Mouse (Mus musculus): ENCODE data around the gene Dpp6.
A peak's percentile ranks its signal among the peaks of the same experiment; 100 is the strongest.

Gene Dpp6

DNA sequence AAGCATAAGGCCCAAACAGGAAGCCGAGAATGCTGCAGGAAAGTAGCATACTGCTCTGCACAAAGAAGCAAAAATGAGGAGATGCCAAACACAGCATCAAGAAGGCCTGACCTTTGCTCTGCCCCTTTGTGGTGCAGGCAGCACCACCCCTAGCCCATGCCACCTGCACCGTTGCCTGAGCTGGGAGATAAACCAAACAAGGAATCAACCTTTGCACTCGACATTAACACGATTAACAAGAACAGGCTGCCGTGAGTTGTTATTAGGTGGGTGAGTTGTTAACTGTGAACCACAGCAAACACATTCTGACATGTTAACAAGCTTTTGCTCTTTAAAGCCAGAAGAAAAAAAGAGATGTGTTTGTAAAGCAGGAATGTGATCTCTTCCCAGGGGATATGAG lies 239.4 kb downstream of the Dpp6 start:
- no peak for DNase-seq (ENCODE audit: low read depth, low spot score)

DNA sequence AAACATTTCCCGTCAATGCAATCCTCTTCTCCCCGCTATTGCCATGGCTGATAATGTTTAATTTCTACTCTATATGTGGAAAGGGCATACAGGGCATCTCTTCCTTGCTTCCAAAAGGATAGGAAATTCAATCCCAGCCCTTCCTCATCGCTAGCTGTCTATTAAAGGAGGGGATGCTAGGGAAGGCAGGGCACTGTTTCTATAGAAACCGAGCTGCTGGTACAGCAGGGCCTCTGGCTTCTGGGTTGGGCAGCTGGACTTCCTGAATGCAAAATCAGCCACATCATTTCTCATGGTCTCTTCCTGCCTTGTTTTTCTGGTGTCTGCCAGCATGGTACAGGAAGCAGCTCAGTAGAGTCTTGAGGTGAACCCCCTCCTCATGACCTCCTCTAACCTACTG lies 243.1 kb downstream of the Dpp6 start:
- no peak for DNase-seq (ENCODE audit: low read depth, low spot score)

DNA sequence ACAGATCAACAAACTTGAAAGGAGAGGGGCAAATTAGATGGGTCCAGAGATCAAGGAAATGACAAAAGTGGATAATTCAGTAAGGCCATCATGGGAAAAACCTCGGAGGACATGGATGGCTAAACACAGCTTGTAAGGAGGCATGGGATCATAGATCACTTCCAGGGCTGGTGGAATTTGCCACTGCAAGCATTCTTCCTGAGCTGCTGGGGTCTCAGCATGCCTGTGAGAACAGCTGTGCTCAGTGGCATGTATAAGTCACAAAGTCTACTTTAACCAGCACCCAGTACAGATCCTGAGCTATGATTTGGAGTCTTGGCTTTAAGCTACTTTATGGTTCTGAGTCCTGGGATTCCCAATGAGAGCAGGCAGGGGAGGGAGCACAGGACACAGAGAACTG lies 246.9 kb downstream of the Dpp6 start:
- DNase-seq (ENCODE audit: low read depth, low spot score) = no peak

DNA sequence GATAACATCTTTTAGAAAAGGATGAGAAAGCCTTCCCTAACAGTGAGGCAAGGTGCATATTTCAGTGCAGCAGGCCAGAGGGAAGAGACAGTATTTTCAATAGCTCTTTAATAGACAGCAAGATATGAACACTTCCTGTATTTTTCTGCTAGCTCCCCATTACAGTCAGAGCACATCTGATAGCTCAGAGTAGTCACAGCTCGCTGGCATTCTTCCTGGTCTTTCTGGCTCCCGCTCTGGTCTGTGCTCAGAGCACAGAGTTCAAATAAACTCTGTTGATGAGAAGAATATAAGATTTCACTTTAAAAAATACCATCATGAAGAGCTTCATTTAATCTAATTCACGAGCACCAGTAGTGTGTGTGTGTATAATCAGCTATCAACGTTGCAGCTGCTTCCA lies 249.8 kb downstream of the Dpp6 start:
- DNase-seq (ENCODE audit: low read depth, low spot score) = no peak

DNA sequence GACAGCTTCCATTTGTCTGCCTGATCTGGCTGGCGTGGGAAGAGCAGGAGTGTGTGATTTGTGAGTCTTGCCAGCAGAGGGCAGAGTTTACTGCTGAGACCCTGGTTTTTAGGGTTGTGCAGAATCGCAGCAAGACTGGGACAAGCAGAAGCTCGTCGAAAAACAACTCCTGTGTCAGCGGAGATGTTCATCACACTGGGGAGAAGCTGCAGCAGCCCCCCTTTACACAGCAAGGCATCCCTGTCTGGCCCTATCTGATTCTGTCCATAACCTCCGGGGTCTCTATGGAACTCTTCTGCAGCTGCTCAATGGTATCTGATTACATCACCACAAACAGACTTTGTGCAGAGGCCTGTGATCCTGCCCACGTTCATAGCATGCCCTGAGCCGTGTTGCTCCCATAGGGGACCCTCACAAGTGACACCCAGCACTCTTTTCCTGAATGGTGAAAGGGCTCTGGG lies 258.2 kb downstream of the Dpp6 start:
- peak; percentile 68 for DNase-seq (ENCODE audit: low read depth, low spot score)

DNA sequence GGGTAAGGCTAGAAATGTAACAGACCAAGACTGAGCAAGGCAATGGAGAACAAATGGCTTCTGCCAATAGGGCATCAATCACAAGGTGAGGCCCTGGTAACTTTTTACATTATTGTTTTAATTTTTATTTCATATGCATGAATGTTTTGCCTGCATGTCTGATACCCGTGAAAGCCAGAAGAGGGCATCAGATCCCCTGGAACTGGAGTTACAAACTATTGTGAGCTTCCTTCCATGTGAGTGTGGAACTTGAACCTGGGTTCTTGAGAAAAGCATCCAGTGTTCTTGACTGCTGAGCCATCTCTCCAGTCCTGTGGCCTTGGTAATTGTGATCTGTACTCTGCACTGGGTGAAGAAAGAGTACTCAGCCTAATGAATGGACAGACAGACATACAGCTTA lies 259.0 kb downstream of the Dpp6 start:
- DNase-seq (ENCODE audit: low read depth, low spot score) = peak; percentile 14

DNA sequence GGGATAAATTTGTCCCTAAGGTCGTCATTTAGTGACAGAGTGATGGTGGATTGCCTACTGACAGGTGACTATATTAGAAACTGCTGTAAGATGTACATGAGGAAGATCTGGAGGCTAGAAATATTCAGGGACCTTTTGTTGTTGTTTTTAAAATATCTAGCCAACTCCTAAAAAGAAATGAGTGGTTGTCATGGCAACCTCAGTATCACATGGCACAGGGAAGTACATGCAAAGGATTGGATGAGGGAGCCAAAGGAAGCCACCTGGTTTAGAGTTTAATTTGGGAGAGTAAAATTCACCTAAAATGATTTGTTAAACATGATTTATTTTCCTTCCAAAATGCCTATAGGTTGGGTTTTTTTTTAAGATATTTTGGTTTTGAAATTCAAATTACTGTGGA lies 260.8 kb downstream of the Dpp6 start:
- no peak for DNase-seq (ENCODE audit: low read depth, low spot score)

DNA sequence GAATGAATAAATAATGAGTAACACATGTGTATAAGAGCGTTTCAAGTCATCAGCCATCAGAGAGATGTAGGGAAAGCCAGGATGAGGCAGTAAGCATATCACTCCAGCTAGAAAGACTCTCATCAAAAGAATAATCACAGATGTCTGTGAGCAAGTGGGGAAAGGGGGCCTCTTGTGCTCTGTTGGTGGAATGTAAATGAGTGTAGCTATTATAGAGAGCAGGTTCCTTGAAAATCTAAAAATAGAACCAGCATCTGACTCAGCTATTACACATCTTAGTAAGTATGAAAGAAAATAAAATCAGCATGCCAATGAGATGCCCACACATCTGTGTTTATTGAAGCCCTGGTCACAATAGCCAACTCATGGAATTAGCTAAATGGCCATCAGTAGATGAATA lies 264.3 kb downstream of the Dpp6 start:
- DNase-seq (ENCODE audit: low read depth, low spot score) = no peak

DNA sequence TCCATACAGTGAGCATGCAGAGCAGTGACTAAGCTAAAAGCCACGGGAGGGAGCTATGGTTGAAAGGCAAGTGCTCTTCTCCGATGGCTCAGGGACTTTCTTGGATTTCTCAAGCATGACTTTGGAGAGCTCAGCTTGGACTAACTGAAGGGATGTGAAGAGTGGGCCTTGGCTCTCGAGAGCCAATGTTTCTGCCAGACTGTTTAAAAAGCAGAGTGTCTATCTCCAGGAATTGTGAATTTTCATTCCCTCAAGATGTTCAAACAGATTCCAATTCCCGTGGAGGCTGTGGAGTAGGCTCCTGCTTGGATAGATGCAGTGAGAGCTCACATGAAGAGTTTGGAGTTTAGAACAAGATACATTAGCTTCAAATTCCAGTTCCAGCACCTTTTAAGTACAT lies 266.8 kb downstream of the Dpp6 start:
- no peak for DNase-seq (ENCODE audit: low read depth, low spot score)

DNA sequence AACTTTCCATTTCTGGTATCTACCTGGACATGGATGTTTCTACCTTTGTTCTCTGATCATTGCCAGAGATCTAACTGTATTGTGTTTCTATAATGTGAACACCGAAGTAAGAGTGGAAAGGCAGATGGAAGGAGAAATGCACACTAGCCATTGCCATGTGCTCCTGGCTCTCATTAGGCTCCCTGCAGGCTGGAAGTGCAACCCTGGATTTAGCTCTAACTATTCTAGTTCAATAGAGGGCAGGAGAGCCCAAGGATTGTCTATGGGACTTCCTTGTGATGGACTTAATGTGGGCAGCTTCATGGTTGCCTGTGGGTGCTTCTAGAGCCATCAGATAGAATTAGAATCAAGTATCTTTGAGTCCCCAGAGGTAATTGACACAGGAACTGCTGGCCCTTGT lies 291.2 kb downstream of the Dpp6 start:
- no peak for DNase-seq (ENCODE audit: low read depth, low spot score)

DNA sequence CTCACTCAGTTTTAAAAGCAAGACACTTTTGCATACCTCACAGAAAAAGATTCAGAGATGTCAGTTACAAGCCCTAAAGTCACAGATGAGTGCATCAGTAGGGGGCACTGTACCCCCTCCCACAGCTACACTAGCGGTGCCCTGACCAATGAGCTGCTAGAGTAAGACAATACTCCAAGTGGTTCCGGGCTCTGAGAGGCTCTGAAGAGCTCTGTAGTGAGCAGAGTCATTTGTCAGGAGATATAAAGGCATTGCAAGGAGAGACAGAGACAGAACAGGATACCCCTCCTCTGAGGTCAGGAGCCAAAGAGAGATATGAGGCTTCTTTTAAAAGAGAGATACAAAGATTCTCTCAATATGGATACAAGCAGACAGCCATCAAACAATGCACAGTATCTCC lies 305.5 kb downstream of the Dpp6 start:
- peak; percentile 16 for DNase-seq (ENCODE audit: low read depth, low spot score)

DNA sequence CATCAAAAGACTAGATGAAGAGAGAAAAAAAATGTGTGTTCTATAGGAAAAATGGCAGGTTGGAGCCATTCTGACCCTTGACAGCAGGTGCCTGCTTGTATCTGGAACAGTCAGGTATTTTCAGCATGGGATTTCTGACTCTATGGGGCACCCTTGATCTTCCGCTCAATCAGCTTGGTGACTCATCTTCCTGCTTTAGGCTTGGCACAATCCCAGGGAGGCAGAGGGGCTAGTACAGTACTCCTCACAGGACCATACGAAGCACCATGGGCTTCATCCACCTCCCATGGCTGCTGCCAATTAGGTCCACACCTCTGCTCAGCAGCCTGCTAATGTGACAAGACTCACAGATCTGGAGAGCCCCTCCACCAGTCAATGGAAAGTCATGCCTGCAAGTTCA lies 305.9 kb downstream of the Dpp6 start:
- no peak for DNase-seq (ENCODE audit: low read depth, low spot score)

DNA sequence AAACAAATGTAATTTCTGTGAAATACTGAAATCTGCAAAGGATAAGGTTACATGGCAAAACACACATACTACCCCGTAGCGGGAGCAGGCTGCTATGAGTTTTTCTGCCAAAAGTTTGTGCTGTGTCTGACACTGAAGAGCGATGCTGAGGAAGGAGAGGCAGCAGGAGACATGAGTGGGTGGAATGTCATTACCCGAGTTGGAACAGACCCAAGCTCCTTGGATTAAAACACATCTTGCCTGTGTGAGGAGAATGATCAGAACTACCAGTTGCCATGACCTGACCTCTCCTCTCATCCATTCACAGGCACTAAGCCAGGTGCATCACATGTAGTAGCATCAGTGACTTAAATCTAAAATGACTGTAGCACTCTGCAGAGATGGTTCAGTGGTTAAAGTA lies 309.0 kb downstream of the Dpp6 start:
- no peak for DNase-seq (ENCODE audit: low read depth, low spot score)

DNA sequence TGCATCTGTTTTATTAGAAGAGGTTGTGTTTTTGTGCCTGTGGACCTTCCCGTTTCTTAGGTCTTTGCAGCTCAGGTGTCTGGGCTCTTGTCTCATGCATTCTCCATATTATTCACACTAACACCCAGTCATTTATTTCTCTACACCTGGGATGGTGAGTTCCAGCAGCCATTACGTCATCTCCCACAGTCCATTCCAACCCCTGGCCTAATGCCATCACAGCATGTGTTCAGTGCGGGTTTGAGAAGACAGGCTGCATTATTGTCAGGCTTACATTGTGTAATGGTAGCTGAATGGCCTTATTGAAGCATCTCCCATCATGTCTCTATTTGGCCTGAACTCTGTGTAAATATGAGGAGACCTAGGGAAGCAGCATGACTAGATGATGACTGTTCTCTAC lies 316.2 kb downstream of the Dpp6 start:
- no peak for DNase-seq (ENCODE audit: low read depth, low spot score)

DNA sequence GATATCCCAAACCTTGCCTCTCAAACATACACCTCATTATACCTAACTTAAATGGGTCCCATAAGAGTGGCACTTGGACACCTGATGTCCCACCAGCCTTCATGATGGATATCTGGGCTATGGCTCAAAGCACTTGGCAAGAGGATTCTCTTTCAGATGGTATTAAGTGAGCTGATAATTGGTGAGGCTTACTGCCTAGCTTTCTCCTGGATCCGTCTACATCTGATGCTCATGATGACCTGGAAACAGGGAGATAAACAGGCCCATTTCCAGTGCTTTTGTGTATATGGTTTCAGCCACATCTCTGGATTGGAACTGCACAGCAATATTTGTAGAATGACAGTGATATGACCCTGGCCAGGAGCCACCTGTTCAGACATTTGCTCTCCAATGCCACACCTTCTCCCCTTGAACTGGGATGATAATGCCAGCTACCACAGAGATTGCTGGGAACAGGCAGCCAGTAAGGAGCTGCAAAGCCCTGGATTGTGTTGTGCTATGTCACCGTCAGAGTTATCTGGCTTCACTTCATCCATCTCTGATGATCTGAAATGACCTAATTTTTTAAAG lies 317.5 kb downstream of the Dpp6 start:
- DNase-seq (ENCODE audit: low read depth, low spot score) = no peak

DNA sequence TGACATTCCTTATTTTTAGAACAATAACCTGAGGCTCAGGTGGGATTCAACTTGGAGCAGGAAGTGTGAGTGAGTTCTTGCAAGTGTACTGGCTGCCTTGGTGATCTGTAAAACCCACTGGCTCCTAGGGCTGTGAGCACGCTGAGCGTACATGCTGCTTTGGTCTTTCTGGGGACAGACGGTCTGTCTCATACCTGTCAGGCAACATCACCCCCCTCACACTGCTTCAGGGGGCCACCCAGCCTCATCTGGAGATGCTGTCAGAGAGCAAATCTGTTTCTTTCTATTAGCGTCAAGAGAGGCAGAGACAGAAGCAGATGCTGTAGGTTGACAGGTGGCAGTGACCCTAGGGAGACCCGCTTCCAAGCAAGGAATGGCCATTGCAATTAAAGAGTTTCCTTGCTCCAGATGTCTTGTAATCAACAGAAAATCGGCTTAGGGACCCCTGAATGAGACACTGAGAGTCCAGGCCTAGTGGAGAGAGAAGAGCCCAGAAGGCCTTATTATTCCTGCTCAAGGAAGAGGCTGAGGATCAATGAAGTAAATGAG lies 330.5 kb downstream of the Dpp6 start:
- DNase-seq (ENCODE audit: low read depth, low spot score) = no peak

DNA sequence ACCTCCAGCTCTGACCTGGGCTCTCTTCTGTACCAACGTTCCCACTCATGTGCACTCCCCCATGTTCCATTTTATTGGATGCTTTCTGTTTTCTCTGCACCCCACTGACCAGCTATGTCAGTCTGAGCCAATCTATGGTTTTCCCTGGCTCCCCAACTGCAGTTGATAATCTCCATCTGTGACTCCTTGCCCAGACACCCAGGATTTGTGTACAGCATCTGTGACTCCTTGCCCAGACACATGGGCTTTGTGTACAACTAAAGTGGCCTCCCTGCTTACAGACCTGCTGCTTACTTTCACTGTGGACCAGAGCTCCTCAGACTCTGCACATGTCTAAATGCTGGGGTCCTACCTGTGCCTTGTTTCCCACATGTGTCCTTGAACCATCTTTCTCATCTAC lies 334.0 kb downstream of the Dpp6 start:
- no peak for DNase-seq (ENCODE audit: low read depth, low spot score)

DNA sequence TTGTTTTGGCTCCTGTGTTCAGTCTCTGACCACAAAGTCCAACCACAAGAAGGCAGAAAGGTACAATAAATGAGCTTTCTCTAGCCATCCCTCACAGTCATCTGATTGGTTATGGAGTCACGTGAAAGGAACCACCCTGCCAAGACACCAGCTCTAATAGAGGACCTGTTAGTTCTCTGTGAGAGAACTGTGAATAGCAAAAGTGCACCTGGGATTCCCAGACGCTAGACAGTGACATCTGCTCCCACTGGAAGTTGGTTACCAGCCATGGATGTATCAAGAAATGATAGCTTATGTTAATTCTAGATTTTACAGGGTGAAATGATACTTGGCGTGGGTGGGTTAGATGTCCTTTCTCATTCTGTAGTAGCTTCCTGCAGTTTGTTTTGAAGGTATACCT lies 338.7 kb downstream of the Dpp6 start:
- no peak for DNase-seq (ENCODE audit: low read depth, low spot score)

DNA sequence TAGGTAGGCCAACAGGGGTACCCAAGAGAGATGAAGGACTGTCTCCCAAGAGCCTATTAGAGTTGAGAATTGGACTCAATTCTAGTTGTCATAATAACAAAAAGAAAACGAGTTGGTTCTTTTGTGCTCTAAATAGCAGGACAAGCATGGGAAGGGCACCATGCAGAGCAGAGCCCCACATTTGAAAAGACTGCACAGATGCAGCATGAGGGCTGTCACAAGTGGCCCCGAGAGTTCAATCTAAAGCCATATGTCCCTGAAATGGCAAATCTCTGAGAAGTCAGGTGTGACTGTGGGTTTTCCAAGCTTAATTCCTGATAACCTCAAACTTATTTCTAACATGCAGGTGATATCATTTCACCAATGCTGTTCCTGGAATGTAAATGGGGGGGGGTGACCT lies 339.4 kb downstream of the Dpp6 start:
- no peak for DNase-seq (ENCODE audit: low read depth, low spot score)

DNA sequence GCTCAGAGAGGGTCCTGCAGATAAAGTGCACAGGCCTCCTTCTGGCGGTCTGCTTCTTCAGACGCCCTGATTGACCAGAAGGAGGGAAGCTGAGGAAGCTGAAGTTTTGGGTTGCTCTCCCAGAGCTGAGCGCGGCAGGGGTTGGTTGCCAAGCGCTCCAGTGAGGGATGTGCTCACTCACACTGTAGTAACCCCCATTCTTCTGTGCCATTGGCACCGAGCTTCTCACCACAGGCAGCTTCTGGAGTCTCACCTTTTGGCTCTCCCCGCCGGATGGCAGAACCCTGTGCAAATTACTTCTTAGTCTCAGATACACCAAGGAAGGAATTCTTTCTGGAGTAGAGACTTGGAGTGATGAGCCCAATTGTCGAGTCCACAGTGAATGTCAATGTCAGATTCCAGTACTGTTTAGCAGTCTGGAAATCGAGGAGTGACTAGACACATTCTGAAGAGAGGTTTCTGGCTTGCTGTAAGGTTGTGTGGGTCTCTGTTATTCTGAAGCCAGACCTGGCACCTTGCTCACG lies 344.2 kb downstream of the Dpp6 start:
- no peak for DNase-seq (ENCODE audit: low read depth, low spot score)

DNA sequence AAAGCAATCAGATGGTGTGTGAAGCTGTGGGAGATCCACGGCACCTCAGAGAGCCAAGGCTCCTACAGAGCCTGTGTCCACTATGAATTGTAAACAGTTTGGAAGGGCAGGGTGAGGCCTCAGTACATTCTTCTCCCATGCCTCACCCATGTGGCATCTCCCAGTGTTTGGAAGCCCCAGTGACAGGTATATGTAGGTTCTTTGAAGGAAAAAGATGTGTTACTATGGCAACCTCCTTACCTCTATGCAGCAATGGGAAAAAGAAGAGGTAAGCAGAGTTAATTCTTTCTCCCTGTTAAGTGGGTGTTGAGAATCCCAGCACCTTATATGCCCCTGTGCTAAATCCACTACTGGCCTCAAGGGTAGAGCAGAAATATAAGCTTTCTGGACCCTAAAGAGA lies 351.5 kb downstream of the Dpp6 start:
- no peak for DNase-seq (ENCODE audit: low read depth, low spot score)

DNA sequence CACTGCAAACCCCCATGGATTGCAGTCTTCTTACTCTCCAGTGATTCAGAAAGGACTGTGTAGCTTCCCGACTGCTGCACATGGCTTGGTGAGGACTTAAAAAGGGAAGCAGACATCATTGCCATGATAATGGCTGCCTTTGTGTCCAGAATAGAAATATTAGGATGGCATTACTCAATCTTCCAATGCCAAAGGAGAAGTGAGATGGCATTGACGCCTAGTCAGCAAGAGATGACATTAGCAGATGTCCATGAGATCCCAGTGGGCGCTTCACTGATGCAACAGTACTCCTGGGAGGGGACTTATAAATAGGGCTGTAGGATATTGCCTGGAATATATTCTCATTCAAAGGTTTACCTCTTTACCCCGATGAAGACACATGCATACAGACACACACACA lies 368.0 kb downstream of the Dpp6 start:
- DNase-seq (ENCODE audit: low read depth, low spot score) = no peak

DNA sequence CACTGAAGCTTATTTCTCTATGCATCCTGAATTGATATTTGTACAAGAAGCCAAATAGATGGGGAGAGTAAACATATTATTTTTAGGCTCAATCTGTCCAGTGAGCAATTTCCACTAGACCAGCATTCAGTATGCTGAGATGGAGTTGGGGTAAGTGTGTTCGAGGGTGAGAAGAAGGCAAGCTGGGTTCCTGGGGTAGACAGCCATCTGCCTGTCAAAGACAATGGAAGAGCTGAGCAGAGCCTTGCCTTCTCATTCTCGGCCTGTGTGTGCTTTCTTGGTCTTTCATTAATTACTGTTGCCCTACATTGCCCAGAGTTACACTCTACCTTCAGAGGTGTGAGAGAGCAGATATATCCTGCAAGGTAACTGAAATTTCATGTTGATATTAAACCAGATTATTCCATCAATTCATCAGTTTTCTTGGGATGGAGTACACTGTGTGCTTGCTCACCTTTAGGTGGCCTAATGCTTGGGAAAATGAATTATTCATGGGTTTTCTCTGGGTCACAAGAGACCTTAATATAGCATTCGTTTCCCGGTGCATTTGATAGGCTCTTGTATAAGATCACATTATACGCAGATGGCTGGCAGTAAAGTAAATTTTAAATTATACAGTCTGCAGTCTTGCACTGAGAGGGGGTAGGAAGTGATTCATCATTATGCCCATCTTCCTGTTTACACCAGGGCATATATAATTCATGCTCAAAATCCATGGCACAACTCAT lies 374.4 kb downstream of the Dpp6 start:
- no peak for DNase-seq (ENCODE audit: low read depth, low spot score)

All from ZHBTc4 (cell line).